Mouse (Mus musculus) neural tube, embryonic 12.5 days (tissue): ENCODE measurements around the gene Olfr1274-ps. TPM values are rescaled to one million over a fixed set of nuclear protein-coding genes. Genes with fewer than 3 reads are reported as not detected.

ENCODE experiments used
- ATAC-seq: fragments of 200-750 bp; cut with Nextera tagmentation; 2 replicates; pipeline ENCODE4 v1.8.0; 2017; ENCODE audit warnings: low read depth, mild to moderate bottlenecking, moderate TSS enrichment, moderate library complexity; ENCODE audit not compliant: low FRiP score
- H3K27ac ChIP-seq: fragments of 300-500 bp; sonication (generic); 2 replicates; pipeline ENCODE4 v1.5.1; 2016
- H3K27me3 ChIP-seq: fragments of 300-500 bp; sonication (generic); replicated peaks from 2 replicates; pipeline ENCODE4 v1.6.1; 2016; ENCODE audit warnings: mild to moderate bottlenecking
- H3K36me3 ChIP-seq: fragments of 300-500 bp; sonication (generic); 2 replicates; pipeline ENCODE4 v1.6.1; 2016; ENCODE audit warnings: mild to moderate bottlenecking
- H3K4me1 ChIP-seq: fragments of 300-500 bp; sonication (generic); 2 replicates; pipeline ENCODE4 v1.6.1; 2016
- H3K4me2 ChIP-seq: fragments of 300-500 bp; sonication (generic); replicated peaks from 2 replicates; pipeline ENCODE4 v1.6.1; 2016; ENCODE audit warnings: mild to moderate bottlenecking
- H3K4me3 ChIP-seq: fragments of 300-500 bp; sonication (generic); 2 replicates; pipeline ENCODE4 v1.5.1; 2016
- H3K9ac ChIP-seq: fragments of 300-500 bp; sonication (generic); 2 replicates; pipeline ENCODE4 v1.6.1; 2016; ENCODE audit warnings: mild to moderate bottlenecking
- H3K9me3 ChIP-seq: fragments of 300-500 bp; sonication (generic); 2 replicates; pipeline ENCODE4 v1.6.1; 2016; ENCODE audit warnings: mild to moderate bottlenecking
- WGBS: fragments of 180-500 bp; shearing (Covaris S2); methylation state at CpG from one replicate; pipeline ENCODE4 v1.1.7; 2016; 5-methylcytosine and 5-hydroxymethylcytosine counted together
- polyA plus RNA-seq: library from polyadenylated mRNA; unstranded; fragments of >200 nt; fragmentation: Nextera tagmentation; extraction: Ambion mirVana; gene quantifications from 2 replicates; pipeline ENCODE4 v1.2.1, GENCODE M21; 2016

Gene Olfr1274-ps
- polyA plus RNA-seq, 1 experiment from 2014 or later, result not detected

DNA sequence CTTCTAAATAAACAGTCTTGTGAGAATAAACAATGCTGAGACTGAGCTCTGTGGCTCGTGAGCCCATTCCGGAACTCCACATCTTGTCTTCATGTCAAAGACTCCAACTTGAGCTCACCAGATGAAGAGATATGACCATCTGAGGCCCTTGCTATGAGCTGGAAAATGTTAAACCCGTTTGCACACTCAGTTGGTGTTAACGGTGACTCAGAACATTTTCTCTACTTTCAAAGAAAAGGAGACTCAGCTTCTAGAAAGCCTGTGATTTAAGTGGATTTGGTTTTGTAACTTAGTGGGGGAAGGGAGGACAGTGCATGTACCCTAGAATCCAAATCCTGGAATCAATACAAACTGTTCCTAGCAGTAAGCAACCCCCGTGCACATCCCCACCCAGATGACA is 45.3 kb downstream of the Olfr1274-ps start:
- H3K36me3 ChIP-seq, result no peaks in the 10 kb centered on the region
- no peak overlapping the region for H3K4me2 ChIP-seq
- 88% methylated on average over 5 of the region's 5 CpGs for WGBS
- no peak for ATAC-seq
- H3K9me3 ChIP-seq, result no peaks in the 10 kb centered on the region
- H3K27ac ChIP-seq, result no peak overlapping the region
- H3K4me3 ChIP-seq, result no peak overlapping the region
- no peaks in the 10 kb centered on the region for H3K27me3 ChIP-seq
- no peak overlapping the region for H3K9ac ChIP-seq
- H3K4me1 ChIP-seq, result no peaks in the 10 kb centered on the region

DNA sequence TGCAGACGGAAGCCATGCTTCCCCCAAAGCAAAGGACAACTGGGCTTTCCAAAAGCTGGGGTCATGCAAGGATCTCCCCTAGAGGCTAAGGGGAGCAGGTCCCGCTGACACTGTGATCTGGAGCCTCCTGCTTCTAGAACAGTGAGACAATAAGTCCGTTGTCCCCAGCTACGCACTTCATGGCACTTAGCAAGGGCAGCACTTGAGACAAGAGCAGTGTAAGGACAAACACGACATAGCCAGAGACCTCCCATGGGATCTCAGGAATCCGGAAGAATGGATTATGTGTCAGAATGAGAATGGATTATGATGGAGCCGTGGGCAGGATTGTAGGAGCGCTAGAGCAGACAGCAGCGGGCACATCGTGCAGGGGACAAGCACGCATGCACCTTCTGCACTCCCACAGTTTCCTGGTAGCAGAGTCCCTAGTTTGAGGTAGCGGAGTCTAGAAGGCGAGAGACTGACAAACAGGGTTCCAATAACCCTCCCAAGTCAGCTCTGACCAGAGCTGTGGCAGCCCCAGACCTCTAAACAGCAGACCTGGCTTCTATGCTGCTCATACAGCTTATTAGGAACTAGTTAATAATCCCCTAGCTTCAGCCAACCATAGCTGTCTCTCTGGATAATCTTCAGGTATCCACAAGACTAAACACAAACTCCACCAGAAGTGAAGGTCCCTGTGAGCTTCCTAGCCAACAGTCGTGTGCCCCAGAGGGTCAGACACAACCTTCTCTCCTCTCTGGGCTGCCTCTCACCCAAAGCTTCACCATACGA is 50.7 kb downstream of the Olfr1274-ps start:
- WGBS, result 90% methylated on average over 15 of the region's 15 CpGs
- H3K4me3 ChIP-seq, result no peak overlapping the region

GRCm38 (mm10) chr2:90452380-90452779 is 53.9 kb downstream of the Olfr1274-ps start:
- H3K4me3 ChIP-seq, result no peak overlapping the region
- WGBS, result 87% methylated on average over 3 of the region's 3 CpGs
- no peaks in the 10 kb centered on the region for H3K4me1 ChIP-seq
- H3K9me3 ChIP-seq, result no peaks in the 10 kb centered on the region
- no peak for ATAC-seq
- no peak overlapping the region for H3K9ac ChIP-seq
- peaks cover 20% of the 10 kb centered on the region; the same call in 1 of the 2 replicates for H3K36me3 ChIP-seq
- H3K4me2 ChIP-seq, result no peak overlapping the region
- no peak overlapping the region for H3K27ac ChIP-seq
- H3K27me3 ChIP-seq, result no peaks in the 10 kb centered on the region

More for the DNA sequence above, 50.7 kb downstream of the Olfr1274-ps start:
- Histone ChIP-seq H3K9me3 (no peaks in the 10 kb centered on the region), H3K9ac (no peak overlapping the region), H3K36me3 (peaks cover 8% of the 10 kb centered on the region; the same call in 1 of the 2 replicates), H3K4me1 (no peaks in the 10 kb centered on the region), H3K27me3 (no peaks in the 10 kb centered on the region), H3K27ac (no peak overlapping the region), H3K4me2 (no peak overlapping the region)
- ATAC-seq, result no peak

Other genes starting within 250 kb of the Olfr1274-ps start
- gene Olfr1270, start 245.6 kb upstream of the Olfr1274-ps start, polyA plus RNA-seq, result not detected in 2 replicates
- not detected in 2 replicates for gene Olfr1506, start 174.2 kb upstream of the Olfr1274-ps start, polyA plus RNA-seq
- gene Olfr142, start 141.1 kb upstream of the Olfr1274-ps start, polyA plus RNA-seq, result not detected in 2 replicates
- not detected in 2 replicates for gene Olfr1271, start 127.7 kb upstream of the Olfr1274-ps start, polyA plus RNA-seq
- not detected in 2 replicates for gene Olfr1272, start 105.8 kb upstream of the Olfr1274-ps start, polyA plus RNA-seq
- gene Gm13769, start 76.5 kb upstream of the Olfr1274-ps start, polyA plus RNA-seq, result 0.08 TPM in 1 of 2 replicates, not detected in the other
- gene Ptprj, start 182.0 kb downstream of the Olfr1274-ps start, polyA plus RNA-seq, result 3.7 and 4.0 TPM in 2 replicates